Mouse (Mus musculus) left cerebral cortex, adult 9 months (tissue): ENCODE measurements around the gene Vcam1.
A peak's percentile ranks its signal among the peaks of the same experiment; 100 is the strongest.

ENCODE experiments used
- DNase-seq, 2 experiments: peaks; one replicate each; pipeline ENCODE4 v3.0.0; 2022; ENCODE audit warnings: low spot score in 2 of 2

The Vcam1 gene

DNA sequence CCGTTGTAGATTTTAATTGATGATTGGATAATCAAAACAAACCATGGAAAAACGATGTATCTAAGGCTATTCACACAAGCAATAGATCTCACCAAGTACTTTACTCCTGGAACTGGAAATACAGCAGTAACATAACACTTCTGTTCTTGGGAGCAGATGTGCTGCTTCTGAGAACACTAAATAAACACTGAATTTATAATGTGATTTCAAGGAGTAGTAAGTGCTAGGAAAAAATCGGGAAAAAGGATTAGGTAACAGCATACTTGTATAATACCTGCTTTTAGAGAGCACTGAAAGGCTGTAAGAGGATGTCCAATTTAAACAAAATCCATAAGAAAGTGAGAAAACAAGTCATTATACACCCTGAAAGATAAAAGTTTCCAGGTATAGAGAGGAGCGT lies 43.5 kb downstream of the Vcam1 start:
- no peak for DNase-seq

DNA sequence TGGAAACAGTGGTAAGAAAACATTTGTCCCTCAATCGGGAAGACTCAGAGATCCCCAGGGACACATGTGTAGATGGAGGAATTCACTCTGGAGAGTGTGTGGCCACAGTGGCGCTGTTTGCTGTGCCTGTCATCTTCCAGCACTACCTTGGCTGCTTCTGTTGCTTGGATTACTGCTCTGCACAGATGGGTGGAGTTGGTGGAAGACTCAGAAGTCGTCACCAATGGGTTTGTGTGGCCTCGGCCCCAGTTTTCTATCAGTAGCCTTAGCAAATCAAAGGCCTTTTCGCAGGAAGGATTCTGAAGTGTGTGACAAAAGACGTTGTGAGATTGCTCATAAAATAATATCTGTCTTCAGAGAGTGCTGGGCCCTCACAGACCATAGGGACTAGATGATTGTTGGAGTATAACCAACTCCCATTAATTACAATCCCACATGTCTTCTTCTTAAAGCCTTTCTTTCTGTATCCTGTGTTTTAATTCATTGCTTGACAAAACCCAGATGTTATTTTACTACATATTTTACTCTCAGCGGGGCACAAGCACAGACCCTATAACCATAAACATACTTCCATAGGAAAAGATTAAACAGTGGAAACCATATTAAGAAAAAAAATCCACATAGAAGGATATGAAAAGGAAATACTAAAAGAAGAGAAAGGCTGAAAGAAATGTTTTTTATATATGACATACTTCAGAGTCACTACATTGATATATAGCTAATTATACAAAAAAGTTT lies 48.4 kb downstream of the Vcam1 start:
- DNase-seq = no peak

DNA sequence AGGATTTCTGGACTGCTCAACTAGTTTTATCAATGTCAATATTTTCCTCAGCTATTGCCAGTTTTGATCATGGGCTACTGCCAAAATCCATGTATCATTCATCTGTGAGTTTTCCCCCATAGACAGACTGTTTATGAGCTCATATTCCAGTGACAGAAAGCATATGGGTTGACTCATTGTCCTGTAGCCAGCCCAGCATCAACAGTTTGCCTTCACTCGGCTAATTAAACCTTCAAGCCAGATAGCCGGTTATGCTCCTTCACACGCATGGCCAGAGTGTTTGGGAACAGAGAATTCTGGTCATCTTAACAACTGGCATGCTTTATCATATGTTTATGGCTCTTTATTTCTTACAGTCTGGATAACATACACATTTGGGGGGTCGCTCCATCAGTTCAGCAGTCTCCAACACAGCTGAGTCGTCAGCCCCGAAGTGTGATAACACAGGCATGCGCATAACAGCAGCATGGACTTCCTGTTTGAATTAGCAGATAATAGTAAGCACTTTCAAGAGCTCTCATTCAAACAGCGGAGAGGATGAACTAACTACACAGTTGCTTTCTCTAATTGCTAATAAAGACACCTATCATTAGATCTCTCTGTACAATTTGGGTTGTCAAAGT lies 49.2 kb downstream of the Vcam1 start:
- DNase-seq = no peak

DNA sequence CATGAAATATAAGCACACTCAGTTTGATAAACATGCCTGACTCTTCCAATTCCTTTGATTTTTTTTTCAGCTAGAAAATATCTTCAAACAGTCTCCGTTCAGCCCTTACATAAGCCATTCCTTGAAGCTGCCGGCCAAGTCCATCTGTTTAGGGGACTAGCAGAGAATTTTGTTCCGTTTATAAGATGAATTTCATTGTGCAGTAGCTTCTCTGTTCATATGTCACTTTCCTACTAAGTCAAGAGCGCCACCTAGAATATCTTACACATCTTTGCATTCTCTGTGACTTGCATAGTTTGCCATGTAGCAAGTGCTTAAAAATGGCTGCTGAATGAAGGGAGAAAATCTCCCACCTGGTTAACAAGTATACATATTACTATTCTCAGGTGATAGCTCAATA lies 51.0 kb downstream of the Vcam1 start:
- peak in 1 of 2 experiments; percentile 12 for DNase-seq

DNA sequence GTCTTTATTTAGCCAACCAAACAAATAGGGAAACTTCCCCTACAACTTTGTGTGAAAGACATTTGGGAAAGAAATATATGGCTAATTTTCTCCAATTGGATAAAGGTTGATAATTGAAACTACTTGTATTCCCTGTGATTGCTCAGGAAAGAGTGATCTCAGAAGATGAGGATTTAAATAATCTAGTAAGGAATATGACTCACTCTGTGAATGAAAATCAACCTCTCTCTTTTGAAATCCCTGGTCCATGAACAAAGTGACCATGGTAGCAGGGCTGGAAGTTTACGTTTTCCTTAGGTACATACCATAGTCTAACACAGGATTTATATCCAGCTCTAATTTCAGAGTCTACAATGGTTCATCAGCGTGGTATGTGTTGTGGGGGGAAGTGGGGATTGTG lies 52.7 kb downstream of the Vcam1 start:
- no peak for DNase-seq

DNA sequence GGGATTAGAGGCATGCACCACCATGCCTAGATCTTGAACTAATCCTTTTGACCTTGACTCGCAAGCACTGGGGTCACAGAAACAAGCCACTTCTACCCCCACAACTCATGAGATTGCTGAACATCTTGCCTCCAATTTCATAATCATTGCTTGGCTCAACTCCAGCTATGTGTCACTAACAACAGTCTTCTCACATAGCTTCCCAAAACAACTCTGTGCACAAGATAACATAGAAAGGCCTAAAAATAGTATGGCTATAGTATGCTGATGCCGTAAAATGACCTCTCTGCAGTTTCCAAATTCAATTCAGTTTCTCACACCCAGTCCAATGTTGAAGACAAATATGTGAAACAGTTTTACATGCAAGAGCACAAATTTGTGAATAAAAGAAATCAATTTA lies 56.9 kb downstream of the Vcam1 start:
- no peak for DNase-seq

DNA sequence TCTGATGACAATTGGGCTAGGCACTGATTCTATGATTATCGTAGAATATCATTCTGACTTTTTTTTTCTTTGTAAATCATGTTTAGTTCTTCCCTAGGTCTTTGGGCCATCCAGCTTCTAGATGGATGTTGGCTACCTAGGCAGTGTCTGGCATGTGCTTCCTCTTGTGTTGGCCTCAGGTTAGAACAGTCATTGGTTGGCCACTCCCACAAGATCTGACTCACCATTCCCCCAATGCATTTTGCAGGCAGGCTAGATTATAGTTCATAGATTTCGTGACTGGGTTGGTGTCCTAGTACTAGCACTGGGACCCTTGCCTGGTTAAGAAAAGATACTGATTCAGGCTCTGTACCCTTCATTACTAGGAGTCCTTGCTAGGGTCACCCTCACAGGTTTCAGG lies 67.3 kb downstream of the Vcam1 start:
- no peak for DNase-seq

DNA sequence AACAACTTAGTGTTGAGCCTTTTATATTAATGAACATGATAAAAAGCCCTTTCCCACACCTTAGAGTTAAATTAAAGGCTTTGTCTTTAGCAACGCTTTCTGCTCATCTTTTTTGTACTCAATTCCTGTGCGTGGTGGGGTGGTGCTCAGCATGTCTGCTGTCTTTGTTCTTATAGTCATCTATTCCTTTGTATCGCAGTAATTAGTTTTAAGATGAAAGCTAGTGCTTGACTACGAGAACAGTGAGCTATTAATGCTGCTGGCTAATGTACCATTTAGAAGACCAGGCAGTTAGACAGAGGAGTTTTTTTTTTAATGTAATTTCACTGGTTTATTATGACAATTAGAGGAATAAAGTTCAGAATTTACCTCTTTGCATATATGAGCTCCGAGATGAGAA lies 69.2 kb downstream of the Vcam1 start:
- DNase-seq = no peak
